Mouse (Mus musculus) mouse trophoblast stem cell (cell line): ENCODE measurements around the gene Cnnm4.
"Not testable (repeated sequence)": the region's sequence is repeated elsewhere in the genome, so short reads cannot be mapped to it uniquely, and the experiment has no call there.

Source experiments
- in situ Hi-C, 2 experiments: fragments of 300-500 bp; cut with MseI, MboI; formaldehyde crosslinking; loops; 2 replicates in 1 of 2; 3 replicates in 1 of 2; pipeline ENCODE4 v1.15.1; 2025

Cnnm4 gene

GRCm38 (mm10) chr1:36513310-36513709 is 41.9 kb downstream of the Cnnm4 start:
- in situ Hi-C loops = no loop called here

GRCm38 (mm10) chr1:36513718-36514117 is 42.3 kb downstream of the Cnnm4 start:
- in situ Hi-C loops = no loop called here

DNA sequence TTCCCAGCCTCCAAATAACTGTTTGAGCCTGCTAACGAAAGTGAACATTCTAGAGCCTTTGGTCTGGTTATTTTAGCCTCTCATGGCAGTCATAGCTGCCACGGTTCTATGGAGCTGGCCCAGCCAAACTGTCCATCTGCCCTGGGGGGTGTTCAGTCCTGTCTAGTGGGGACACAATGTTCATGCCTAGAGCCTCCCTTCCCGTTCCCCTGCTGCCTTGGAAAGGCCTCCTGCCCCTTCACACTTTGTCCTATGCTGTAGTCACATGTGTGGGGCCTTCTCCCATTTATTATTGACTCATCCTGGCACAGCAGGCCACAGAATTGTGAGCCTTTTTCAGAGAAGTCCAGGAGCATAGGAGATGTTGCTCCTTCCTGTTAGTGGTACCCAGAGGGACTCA is 46.8 kb downstream of the Cnnm4 start:
- in situ Hi-C loops = no loop called here

DNA sequence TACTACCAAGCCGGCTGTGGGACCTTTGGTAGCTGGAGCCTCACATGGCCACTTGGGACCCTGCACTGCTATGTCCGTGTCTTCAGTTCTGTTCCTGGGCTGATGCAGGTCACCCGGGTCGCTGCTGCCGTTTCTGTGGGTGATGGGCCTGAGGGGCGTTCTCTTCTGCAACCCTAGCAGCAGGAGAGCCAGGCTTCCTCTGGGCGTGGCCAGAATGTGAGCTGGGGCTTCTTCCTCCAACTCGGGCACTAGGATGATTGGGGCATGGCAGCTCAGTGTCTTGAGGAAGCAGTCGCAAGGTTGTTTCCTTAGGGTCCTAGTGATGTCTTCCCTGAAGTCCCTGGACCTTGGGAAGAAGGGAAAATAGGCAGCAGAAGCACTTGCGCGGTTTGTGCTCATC is 48.2 kb downstream of the Cnnm4 start:
- in situ Hi-C loops = no loop called here

GRCm38 (mm10) chr1:36522210-36522609 is 50.8 kb downstream of the Cnnm4 start:
- in situ Hi-C loops = no loop called here

DNA sequence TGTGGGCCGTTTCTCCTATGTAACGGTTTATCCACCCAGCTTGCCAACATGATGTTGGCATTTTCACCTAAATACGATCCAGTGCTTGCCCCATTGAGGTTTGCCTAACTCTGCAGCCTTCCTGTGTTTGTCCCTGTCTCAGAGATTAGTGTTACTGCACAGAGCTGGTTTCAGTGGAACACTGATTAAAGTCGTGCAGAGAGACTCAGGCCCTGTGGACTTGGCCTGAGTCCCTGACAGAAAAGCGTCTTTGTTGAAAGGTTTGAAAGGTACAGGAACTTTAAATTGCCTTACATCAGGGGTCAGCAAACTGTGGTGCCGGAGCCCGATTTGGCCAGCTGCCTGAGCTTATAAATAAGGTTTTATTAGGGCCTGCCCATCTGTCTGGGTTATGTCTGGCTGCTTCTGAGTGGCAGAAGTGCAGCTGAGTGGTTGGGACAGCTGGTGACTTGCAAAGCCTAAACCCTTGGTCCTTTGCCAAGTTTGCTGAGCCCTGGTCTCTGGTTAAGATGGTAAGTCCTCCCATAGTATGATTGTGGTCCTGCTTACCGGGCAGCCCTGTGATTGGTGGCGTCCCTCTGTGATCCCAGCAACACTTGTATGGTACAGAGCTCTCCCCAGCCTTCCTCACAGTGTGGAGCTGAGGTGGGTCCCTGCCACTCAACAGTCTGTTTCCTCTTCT is 52.1 kb downstream of the Cnnm4 start:
- in situ Hi-C loops = no loop called here

- in situ Hi-C loops = no loop called here
Measured at GRCm38 (mm10) chr1:36524058-36524457, 52.6 kb downstream of the Cnnm4 start.

GRCm38 (mm10) chr1:36525774-36526173 is 54.4 kb downstream of the Cnnm4 start:
- in situ Hi-C loops = no loop called here

DNA sequence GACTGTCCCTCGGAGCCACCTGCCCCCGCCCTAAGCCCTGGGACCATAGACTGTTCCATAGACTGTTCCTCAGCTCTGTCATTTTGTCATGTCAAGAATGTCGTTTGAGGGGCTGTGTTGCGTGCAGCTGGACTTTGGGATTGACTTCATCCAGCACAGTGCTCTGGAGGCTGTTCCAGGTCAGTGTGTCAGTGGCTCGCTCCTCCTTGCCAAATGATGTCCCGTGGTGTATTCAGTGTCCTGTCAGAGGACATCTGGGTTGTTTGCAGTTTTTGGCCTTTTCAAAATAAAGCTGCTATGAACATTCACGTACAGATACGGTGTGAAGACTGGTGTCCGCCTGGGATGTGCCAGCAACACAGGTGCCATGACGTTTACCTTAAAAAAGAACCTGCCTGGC is 55.5 kb downstream of the Cnnm4 start:
- in situ Hi-C loops = no loop called here

DNA sequence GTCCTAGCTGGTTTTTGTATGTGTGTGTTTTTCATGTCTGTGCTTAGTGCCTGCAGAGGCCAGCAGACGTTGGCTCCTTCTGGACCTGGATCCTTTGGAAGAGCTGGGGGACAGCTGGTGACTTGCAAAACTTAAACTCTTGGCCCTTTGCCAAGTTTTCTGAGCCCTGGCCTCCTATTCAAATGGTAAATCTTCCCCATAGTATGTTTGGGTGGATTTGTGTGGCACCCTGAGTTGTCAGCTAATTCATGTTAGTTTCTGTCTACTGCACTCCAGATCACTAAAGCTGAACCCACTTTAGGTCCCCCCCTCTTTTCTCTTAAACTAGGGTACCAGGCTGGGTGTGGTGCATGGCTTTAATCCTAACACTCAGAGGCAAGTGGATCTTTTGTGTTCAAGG is 56.9 kb downstream of the Cnnm4 start:
- in situ Hi-C loops = no loop called here

- in situ Hi-C loops = no loop called here
Measured at GRCm38 (mm10) chr1:36529274-36529673, 57.9 kb downstream of the Cnnm4 start.

- in situ Hi-C loops = no loop called here
Measured at GRCm38 (mm10) chr1:36529875-36530274, 58.5 kb downstream of the Cnnm4 start.

- in situ Hi-C loops = no loop called here
Measured at GRCm38 (mm10) chr1:36530485-36530884, 59.1 kb downstream of the Cnnm4 start.

- in situ Hi-C loops = no loop called here
Measured at GRCm38 (mm10) chr1:36530962-36531361, 59.5 kb downstream of the Cnnm4 start.

- in situ Hi-C loops = no loop called here
Measured at GRCm38 (mm10) chr1:36531461-36531860, 60.0 kb downstream of the Cnnm4 start.

GRCm38 (mm10) chr1:36533546-36533945 is 62.1 kb downstream of the Cnnm4 start:
- in situ Hi-C loops = no loop called here

- in situ Hi-C loops = no loop called here
Measured at GRCm38 (mm10) chr1:36534595-36535058, 63.2 kb downstream of the Cnnm4 start.

DNA sequence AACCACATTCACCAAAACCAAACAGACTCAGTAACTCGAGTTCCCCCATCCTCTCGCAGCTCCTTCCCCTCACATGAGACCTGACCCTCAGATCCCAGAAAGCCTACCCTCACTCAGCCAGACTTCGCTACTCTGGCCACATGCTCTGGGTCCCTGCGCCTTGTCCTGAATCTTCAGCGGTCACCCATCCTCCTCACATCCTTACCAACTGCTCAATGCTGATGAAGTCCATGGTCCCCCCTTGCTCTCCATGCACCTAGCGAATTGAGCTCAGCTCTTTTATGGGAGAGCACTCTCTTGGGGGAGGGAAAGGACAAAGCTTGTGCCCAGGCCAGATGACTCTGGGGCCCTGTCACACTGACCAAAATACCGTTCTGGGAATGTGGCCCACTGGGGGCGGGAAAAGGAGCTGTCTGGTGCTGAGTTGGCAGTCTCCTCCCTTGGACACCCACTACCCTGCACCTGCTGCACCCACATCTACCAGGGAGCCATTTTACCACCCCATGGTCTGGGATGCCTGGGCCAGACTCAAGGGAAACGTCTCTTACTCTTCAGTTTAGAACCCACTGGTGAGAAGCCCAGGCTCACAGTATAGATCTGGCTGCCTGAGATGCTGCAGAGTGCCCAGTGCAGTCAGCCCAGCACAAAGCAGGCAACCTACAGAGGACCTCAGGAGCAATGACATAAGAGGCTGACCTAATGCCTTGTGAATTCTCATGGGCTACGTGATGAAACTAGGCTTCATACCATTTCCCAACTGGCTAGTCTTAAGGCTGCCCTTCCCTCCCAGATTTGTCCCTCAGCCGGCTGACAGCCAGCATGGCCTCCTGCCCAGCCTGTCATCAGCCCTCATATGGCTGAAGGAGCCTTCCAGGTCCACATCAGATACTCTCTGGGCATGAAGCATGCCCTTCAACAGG is 64.3 kb downstream of the Cnnm4 start:
- in situ Hi-C loops = no loop called here

DNA sequence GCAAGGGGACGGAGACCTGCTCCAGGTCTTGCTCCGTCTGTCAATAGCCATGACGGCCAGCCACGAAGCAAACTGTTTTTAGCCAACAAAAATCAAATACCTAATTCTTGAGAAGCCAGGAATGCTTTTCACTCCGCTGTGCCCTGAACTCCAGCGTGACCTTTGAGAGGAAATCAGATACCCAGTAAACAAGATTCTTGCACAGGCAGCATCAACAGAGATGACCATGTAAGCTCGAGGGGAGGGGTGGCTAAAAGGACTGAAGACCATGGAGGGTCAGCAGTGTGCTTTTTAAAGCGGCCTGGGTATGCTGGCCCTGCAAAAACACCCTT is 64.9 kb downstream of the Cnnm4 start:
- in situ Hi-C loops = no loop called here

- in situ Hi-C loops = not testable (repeated sequence)
Measured at GRCm38 (mm10) chr1:36536783-36537182, 65.4 kb downstream of the Cnnm4 start, which contains the start of gene Ankrd23. Gene Ankrd23 (minus strand): TSS chr1:36536883.

DNA sequence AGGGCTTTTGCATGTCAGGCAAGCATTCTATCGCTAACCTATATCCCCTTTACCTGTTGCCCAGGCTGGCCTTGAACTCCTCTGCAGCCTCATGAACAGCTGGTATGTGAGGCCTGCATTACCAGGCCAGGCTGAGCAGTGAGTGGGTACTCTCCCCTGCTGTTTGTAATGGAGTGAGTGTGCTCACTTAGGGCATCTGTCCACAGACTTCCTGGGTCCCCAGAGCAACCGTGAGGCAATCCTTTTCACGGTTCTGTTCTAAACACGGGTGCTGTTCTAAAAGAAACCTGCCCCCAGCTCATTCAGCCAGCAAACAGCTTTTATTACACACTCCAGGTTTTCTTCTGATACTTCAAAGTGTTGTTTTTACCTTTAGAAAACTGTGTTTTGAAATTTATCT is 67.3 kb downstream of the Cnnm4 start:
- in situ Hi-C loops = no loop called here

DNA sequence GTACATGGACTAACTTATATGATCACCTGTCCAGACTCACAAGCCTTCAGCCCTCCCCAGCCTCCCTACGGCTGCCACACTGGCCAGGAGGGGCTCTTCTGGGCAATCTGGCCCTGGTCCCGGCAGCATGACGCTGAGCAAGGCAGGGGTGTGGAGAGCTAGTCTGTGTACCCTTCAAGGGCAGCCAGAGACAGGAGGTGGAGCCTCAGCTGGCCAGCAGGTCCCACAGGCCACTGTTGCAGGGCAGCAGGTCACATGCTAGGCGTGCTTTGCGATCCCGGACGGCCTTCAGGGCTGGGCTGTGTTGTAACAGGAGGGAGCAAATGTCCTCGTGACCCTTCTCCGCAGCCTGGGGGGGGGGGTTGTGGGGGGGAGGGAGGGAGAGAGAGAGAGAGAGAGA is 67.8 kb downstream of the Cnnm4 start, which contains the start of gene Gm42417:
Gene Gm42417 (minus strand): TSS at position 244 of the 400 bp plus-strand sequence.
- in situ Hi-C loops = no loop called here

DNA sequence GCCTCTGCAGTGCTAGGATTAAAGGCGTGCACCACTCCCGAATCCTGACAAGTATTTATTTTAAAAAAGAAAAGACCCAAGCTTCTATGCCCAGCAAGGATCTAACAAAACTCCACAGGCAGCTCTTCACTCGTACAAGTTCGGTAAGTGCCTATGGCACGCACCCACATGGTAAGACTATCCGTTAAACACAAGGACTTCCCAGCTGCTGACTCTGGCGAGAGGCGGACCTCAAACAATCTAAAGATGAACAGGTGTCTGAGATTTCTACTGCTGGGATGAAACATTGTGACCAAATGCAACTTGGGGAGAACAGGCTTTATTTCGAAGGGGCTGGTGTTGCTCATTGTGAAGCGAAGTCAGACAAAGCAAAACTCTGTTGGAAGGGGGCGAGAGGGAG is 68.7 kb downstream of the Cnnm4 start:
- in situ Hi-C loops = loop anchor here in 1 of 2 experiments (5.0 to 10.0 kb wide), 2 partner anchors 77 to 145 kb away; partner anchors contain the start of gene Fam178b
